18 mouse cellular contexts compared by ENCODE assay signal in genomic region chr10:51528840-51529434, GRCm38 (mm10). TPM values are rescaled to one million over a fixed set of nuclear protein-coding genes. Genes with fewer than 3 reads are reported as not detected.
A peak's percentile ranks its signal among the peaks of the same experiment; 100 is the strongest.
DNase-seq lines count a peak whose midpoint lies in the region; ATAC-seq lines count a peak whose summit lies in the region.
"Had no signal": no experiment of that assay in that cellular context is flagged by ENCODE, and none has a peak within 500 bp of the region (broad histone marks: within the 10 kb centered on the region; RNA-seq: fewer than 3 reads in every experiment).

No protein-coding gene starts in this region.

- H3K27me3 ChIP-seq in liver, embryonic 12.5 days (replicated peaks) = no peaks in the 10 kb centered on the region
- no peaks in the 10 kb centered on the region for H3K27me3 ChIP-seq in intestine, embryonic 15.5 days (replicated peaks)
- H3K27me3 ChIP-seq: embryonic facial prominence, embryonic 15.5 days; forebrain, embryonic 15.5 days; lung, embryonic 15.5 days; midbrain, embryonic 13.5 days had no signal

- no peak overlapping the region for H3K4me2 ChIP-seq in liver, embryonic 12.5 days
- no peak overlapping the region for H3K4me2 ChIP-seq in intestine, embryonic 15.5 days (replicated peaks)
- H3K4me2 ChIP-seq: embryonic facial prominence, embryonic 15.5 days; forebrain, embryonic 15.5 days; lung, embryonic 15.5 days; midbrain, embryonic 13.5 days had no signal

- peaks cover 16% of the 10 kb centered on the region; the same call in 1 of the 2 replicates for H3K4me1 ChIP-seq in liver, embryonic 12.5 days
- H3K4me1 ChIP-seq in intestine, embryonic 15.5 days (replicated peaks) = no peaks in the 10 kb centered on the region
- H3K4me1 ChIP-seq: embryonic facial prominence, embryonic 15.5 days; forebrain, embryonic 15.5 days; lung, embryonic 15.5 days; midbrain, embryonic 13.5 days had no signal

- peak; percentile 9 for DNase-seq in layer of hippocampus, adult 11-12 months (ENCODE audit: low spot score)
- no peak for DNase-seq in layer of hippocampus, adult 8-10 months (ENCODE audit: low spot score in 2 of 2)
- DNase-seq in brain, adult 2 months (ENCODE audit: low read depth, low spot score) = peak; percentile 12
- DNase-seq in left cerebral cortex, postnatal 4 days = no peak
- no peak for DNase-seq in thymus, postnatal 0 days (ENCODE audit: low spot score)
- DNase-seq: gastrocnemius, adult 2 months; heart, postnatal 14 days; kidney, postnatal 10 days; layer of hippocampus, postnatal 36 days; spleen, adult 18-20 months had no signal

- no peaks in the 10 kb centered on the region for H3K9me3 ChIP-seq in liver, embryonic 12.5 days (replicated peaks)
- no peaks in the 10 kb centered on the region for H3K9me3 ChIP-seq in intestine, embryonic 15.5 days
- H3K9me3 ChIP-seq: embryonic facial prominence, embryonic 15.5 days; forebrain, embryonic 15.5 days; lung, embryonic 15.5 days; midbrain, embryonic 13.5 days had no signal

- no peaks in the 10 kb centered on the region for H3K36me3 ChIP-seq in liver, embryonic 12.5 days
- no peaks in the 10 kb centered on the region for H3K36me3 ChIP-seq in intestine, embryonic 15.5 days
- H3K36me3 ChIP-seq: embryonic facial prominence, embryonic 15.5 days; forebrain, embryonic 15.5 days; lung, embryonic 15.5 days; midbrain, embryonic 13.5 days had no signal

- peak overlapping the region; percentile 22; the same call in 1 of the 2 replicates for H3K27ac ChIP-seq in liver, embryonic 12.5 days
- H3K27ac ChIP-seq in intestine, embryonic 15.5 days = no peak overlapping the region
- H3K27ac ChIP-seq: embryonic facial prominence, embryonic 15.5 days; forebrain, embryonic 15.5 days; gastrocnemius, adult 2 months; lung, embryonic 15.5 days; midbrain, embryonic 13.5 days had no signal

- no peak for ATAC-seq in liver, embryonic 12.5 days
- ATAC-seq in neutrophil, adult 5-6 weeks (ENCODE audit: extremely low read depth, insufficient number of reproducible peaks, low FRiP score, poor library complexity, severe bottlenecking) = peak; percentile 34; the same call in 1 of the 2 replicates
- no peak for ATAC-seq in intestine, embryonic 15.5 days
- ATAC-seq: forebrain, embryonic 15.5 days; midbrain, embryonic 13.5 days had no signal

- no peak overlapping the region for H3K9ac ChIP-seq in liver, embryonic 12.5 days
- no peak overlapping the region for H3K9ac ChIP-seq in intestine, embryonic 15.5 days
- H3K9ac ChIP-seq: embryonic facial prominence, embryonic 15.5 days; forebrain, embryonic 15.5 days; lung, embryonic 15.5 days; midbrain, embryonic 13.5 days had no signal

- H3K4me3 ChIP-seq in liver, embryonic 12.5 days = no peak overlapping the region
- no peak overlapping the region for H3K4me3 ChIP-seq in intestine, embryonic 15.5 days (replicated peaks)
- H3K4me3 ChIP-seq: embryonic facial prominence, embryonic 15.5 days; forebrain, embryonic 15.5 days; gastrocnemius, adult 2 months; lung, embryonic 15.5 days; midbrain, embryonic 13.5 days had no signal

- intact Hi-C loops in left cerebral cortex, postnatal 4 days (cut with DNase I) = no loop called here

- WGBS in liver, embryonic 12.5 days (ENCODE audit: insufficient replicate concordance) = 16% methylated on average over 8 of the region's 8 CpGs
- WGBS in intestine, embryonic 15.5 days = 56% methylated on average over 8 of the region's 8 CpGs

RNA-seq across cellular contexts. Expression of gene Lilrb4a, which starts 38.2 kb away (rescaled TPM):
- 10 to 100 TPM in 1 of 4 experiments, 1 to 10 TPM in 1, under 1 TPM in 1, not detected in 1; 0.66 to 10.6 (median 8.2) TPM for total RNA-seq in layer of hippocampus, adult 8-10 months (2022)
- 3.3 and 4.7 TPM in 2 replicates for polyA plus RNA-seq in liver, embryonic 12.5 days (2016; fragmentation: Nextera tagmentation; extraction: Ambion mirVana)
- total RNA-seq in neutrophil, adult 5-6 weeks (2017) = 1,862 and 1,947 TPM in 2 replicates
- total RNA-seq in left cerebral cortex, postnatal 4 days (2021) = 1 to 10 TPM in 1 of 2 experiments, under 1 TPM in 1; 0.74 to 1.0 TPM
- polyA plus RNA-seq in thymus, postnatal 0 days (2015; fragmentation: Nextera tagmentation; extraction: Ambion mirVana) = 5.2 and 5.4 TPM in 2 replicates
- 2.8 TPM in 2 replicates for polyA plus RNA-seq in intestine, embryonic 15.5 days (2015; fragmentation: Nextera tagmentation; extraction: Ambion mirVana)

RNA-seq across cellular contexts. Expression of gene Lilr4b, which starts 48.5 kb away (rescaled TPM):
- 1 to 10 TPM in 2 of 4 experiments, under 1 TPM in 1, not detected in 1; 0.08 to 4.4 (median 2.3) TPM for total RNA-seq in layer of hippocampus, adult 8-10 months (2022)
- 0.44 and 0.48 TPM in 2 replicates for polyA plus RNA-seq in liver, embryonic 12.5 days (2016; fragmentation: Nextera tagmentation; extraction: Ambion mirVana)
- total RNA-seq in neutrophil, adult 5-6 weeks (2017) = 1,031 and 1,160 TPM in 2 replicates
- total RNA-seq in left cerebral cortex, postnatal 4 days (2021) = under 1 TPM; 0.50 to 0.62 TPM
- 2.1 and 2.3 TPM in 2 replicates for polyA plus RNA-seq in thymus, postnatal 0 days (2015; fragmentation: Nextera tagmentation; extraction: Ambion mirVana)
- polyA plus RNA-seq in intestine, embryonic 15.5 days (2015; fragmentation: Nextera tagmentation; extraction: Ambion mirVana) = 0.61 and 0.80 TPM in 2 replicates
- polyA plus RNA-seq: forebrain, embryonic 15.5 days; limb, embryonic 11.5 days had no signal

RNA-seq across cellular contexts. Expression of gene Gm49339, which starts 48.5 kb away (rescaled TPM):
- total RNA-seq in layer of hippocampus, adult 8-10 months (2022) = 1 to 10 TPM in 1 of 4 experiments, under 1 TPM in 2, not detected in 1; 0.65 to 3.5 (median 0.90) TPM
- not detected in 2 replicates for polyA plus RNA-seq in liver, embryonic 12.5 days (2016; fragmentation: Nextera tagmentation; extraction: Ambion mirVana)
- total RNA-seq in neutrophil, adult 5-6 weeks (2017) = 45.4 and 66.6 TPM in 2 replicates
- total RNA-seq in left cerebral cortex, postnatal 4 days (2021) = not detected
- polyA plus RNA-seq in thymus, postnatal 0 days (2015; fragmentation: Nextera tagmentation; extraction: Ambion mirVana) = 0.56 and 1.1 TPM in 2 replicates
- polyA plus RNA-seq in intestine, embryonic 15.5 days (2015; fragmentation: Nextera tagmentation; extraction: Ambion mirVana) = not detected in 2 replicates
- total RNA-seq: gastrocnemius, adult 2 months; layer of hippocampus, postnatal 36 days had no signal
- polyA plus RNA-seq: forebrain, embryonic 15.5 days; midbrain, embryonic 13.5 days had no signal

Comparison
In these comparisons a context has a peak if more than half of its experiments do, and no peak if none do; other contexts are left out.
1. DNase-seq: peak in layer of hippocampus, adult 11-12 months (single experiment) and brain, adult 2 months (single experiment); none in layer of hippocampus, adult 8-10 months (0 of 2), left cerebral cortex, postnatal 4 days (single experiment) and thymus, postnatal 0 days (single experiment).
2. RNA of gene Lilrb4a, which starts 38.2 kb away (total RNA-seq): 1,862 to 1,947 TPM in neutrophil, adult 5-6 weeks; 0.66 to 10.6 TPM in layer of hippocampus, adult 8-10 months and 0.74 to 1.0 TPM in left cerebral cortex, postnatal 4 days; every median in the first group is over 100 times any median in the second.
3. RNA of gene Lilr4b, which starts 48.5 kb away (total RNA-seq): 1,031 to 1,160 TPM in neutrophil, adult 5-6 weeks; 0.08 to 4.4 TPM in layer of hippocampus, adult 8-10 months and 0.50 to 0.62 TPM in left cerebral cortex, postnatal 4 days; every median in the first group is over 100 times any median in the second.
4. RNA of gene Gm49339, which starts 48.5 kb away (total RNA-seq): 45.4 to 66.6 TPM in neutrophil, adult 5-6 weeks; 0.65 to 3.5 TPM in layer of hippocampus, adult 8-10 months and not detected in left cerebral cortex, postnatal 4 days; every median in the first group is over 10 times any median in the second.